Mouse (Mus musculus) hindbrain, postnatal 0 days (tissue): ENCODE data around the gene Ctbp2. TPM values are rescaled to one million over a fixed set of nuclear protein-coding genes. Genes with fewer than 3 reads are reported as not detected.
A peak's percentile ranks its signal among the peaks of the same experiment; 100 is the strongest.

Experiments
- ATAC-seq: fragments of 200-750 bp; cut with Nextera tagmentation; 2 replicates; pipeline ENCODE4 v1.8.0; 2017; ENCODE audit warnings: mild to moderate bottlenecking, moderate TSS enrichment, moderate library complexity
- DNase-seq: peaks from one replicate; pipeline ENCODE4 v3.0.0-alpha.2; 2015; ENCODE audit warnings: low spot score
- H3K27ac ChIP-seq: fragments of 300-500 bp; sonication (generic); 2 replicates; pipeline ENCODE4 v1.5.1; 2014; ENCODE audit warnings: mild to moderate bottlenecking
- H3K27me3 ChIP-seq: fragments of 300-500 bp; sonication (generic); 2 replicates; pipeline ENCODE4 v1.6.1; 2014; ENCODE audit warnings: low read length, mixed read lengths; ENCODE audit not compliant: insufficient read depth
- H3K36me3 ChIP-seq: fragments of 300-500 bp; sonication (generic); 2 replicates; pipeline ENCODE4 v1.6.1; 2014; ENCODE audit warnings: low read length, mixed read lengths; ENCODE audit not compliant: insufficient read depth
- H3K4me1 ChIP-seq: fragments of 300-500 bp; sonication (generic); 2 replicates; pipeline ENCODE4 v1.6.1; 2014; ENCODE audit warnings: antibody characterized with exemption, low read length, mixed read lengths; ENCODE audit not compliant: insufficient read depth
- H3K4me2 ChIP-seq: fragments of 300-500 bp; sonication (generic); 2 replicates; pipeline ENCODE4 v1.6.1; 2014; ENCODE audit warnings: low read depth, mild to moderate bottlenecking, low read length, moderate library complexity, mixed read lengths
- H3K4me3 ChIP-seq: fragments of 300-500 bp; sonication (generic); 2 replicates; pipeline ENCODE4 v1.5.1; 2014; ENCODE audit warnings: low read length
- H3K9ac ChIP-seq: fragments of 300-500 bp; sonication (generic); replicated peaks from 2 replicates; pipeline ENCODE4 v1.6.1; 2014; ENCODE audit warnings: mild to moderate bottlenecking, low read length, moderate library complexity, mixed read lengths
- H3K9me3 ChIP-seq: fragments of 300-500 bp; sonication (generic); 2 replicates; pipeline ENCODE4 v1.6.1; 2016; ENCODE audit warnings: low read length, mixed read lengths
- CTCF ChIP-seq: IDR thresholded peaks from 2 replicates; pipeline ENCODE4 v1.5.1; 2016; ENCODE audit warnings: antibody characterized with exemption, control low read depth, low read depth
- WGBS: fragments of 180-500 bp; shearing (Covaris S2); extraction: QIAGEN DNeasy Blood & Tissue Kit; methylation state at CpG from one replicate; pipeline ENCODE4 v1.1.7; 2014; 5-methylcytosine and 5-hydroxymethylcytosine counted together
- polyA plus RNA-seq: library from polyadenylated mRNA; unstranded; fragments of >200 nt; fragmentation: Nextera tagmentation; extraction: Ambion mirVana; gene quantifications from 2 replicates; pipeline ENCODE4 v1.2.1, GENCODE M21; 2015
- total RNA-seq: library from RNA; depleted of rRNA; stranded (reverse); fragments of >200 nt; gene quantifications from 2 replicates; pipeline ENCODE4 v1.2.3, GENCODE M21; 2014

Gene Ctbp2
- total and polyA plus RNA-seq, 2 experiments from 2014 or later: 39.6 to 89.0 TPM

DNA sequence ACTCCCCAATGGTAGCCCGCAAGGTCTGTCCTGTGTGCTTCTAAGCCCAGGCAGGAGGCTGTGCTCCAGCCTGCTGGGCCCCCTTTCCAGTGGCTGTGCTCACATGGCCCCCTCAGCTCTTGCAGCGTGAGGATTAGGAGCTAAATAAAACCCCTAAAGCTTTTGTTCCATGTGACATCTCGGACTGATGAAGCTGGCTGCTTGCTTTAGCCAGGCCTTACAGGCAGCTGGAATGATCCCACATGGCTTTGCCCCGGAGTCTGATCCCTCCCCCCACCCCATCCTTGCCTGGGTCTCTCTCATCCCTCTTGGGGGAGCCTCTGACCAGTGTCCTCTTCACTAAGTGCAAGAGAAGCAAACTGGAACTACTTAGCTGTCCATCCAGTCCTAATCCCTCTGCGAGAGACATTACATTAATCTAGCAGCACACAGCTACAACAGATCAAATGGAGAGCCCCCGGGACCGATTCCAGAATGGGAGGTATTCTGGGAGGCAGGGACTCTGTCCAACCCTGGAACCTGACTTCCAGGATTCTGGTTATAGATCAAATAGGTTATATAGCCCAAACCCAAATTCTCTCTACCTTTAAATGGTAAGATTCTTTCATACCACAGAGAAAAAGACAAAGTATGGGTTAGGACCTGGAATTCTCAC lies 108.6 kb downstream of the Ctbp2 start:
- H3K27ac ChIP-seq: peak overlapping the region; percentile 65; the same call in 1 of the 2 replicates
- peaks cover 29% of the 10 kb centered on the region for H3K4me1 ChIP-seq
- H3K27me3 ChIP-seq: no peaks in the 10 kb centered on the region
- no peaks in the 10 kb centered on the region for H3K36me3 ChIP-seq
- no peaks in the 10 kb centered on the region for H3K9me3 ChIP-seq
- ATAC-seq: peak; percentile 18; the same call in 1 of the 2 replicates
- DNase-seq: peak; percentile 33
- WGBS: 27% methylated on average over 7 of the region's 7 CpGs
- TF ChIP-seq CTCF: no peak
- no peak overlapping the region for H3K4me2 ChIP-seq
- 0 out of 2 replicates have a peak overlapping the region, but pooled peaks have one; percentile 13 for H3K9ac ChIP-seq
- H3K4me3 ChIP-seq: no peak overlapping the region

DNA sequence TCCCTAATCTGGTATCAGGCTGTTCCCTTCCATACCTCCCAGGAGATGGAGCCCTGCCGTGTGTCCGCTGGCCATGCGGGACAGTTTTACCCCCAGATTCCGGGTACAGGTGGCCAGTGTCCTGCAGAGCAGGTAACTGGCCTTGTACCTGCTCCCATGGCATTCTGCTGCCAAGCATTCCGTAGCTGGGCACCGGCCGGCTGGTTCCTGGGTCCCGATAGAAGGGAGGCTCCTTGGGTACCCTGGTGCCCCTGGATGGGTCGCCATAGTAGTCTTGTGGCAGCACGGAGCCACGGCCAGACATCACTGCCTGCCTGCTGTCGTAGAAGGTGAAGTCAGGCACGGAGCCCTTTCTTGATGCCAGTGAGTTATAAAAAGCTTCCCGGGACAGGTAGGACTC lies 109.5 kb downstream of the Ctbp2 start:
- Histone ChIP-seq H3K4me1 (peaks cover 31% of the 10 kb centered on the region), H3K4me3 (no peak overlapping the region), H3K9ac (0 out of 2 replicates have a peak overlapping the region, but pooled peaks have one; percentile 13), H3K4me2 (no peak overlapping the region), H3K27me3 (no peaks in the 10 kb centered on the region), H3K27ac (peak overlapping the region; percentile 65; the same call in 1 of the 2 replicates), H3K36me3 (no peaks in the 10 kb centered on the region), H3K9me3 (no peaks in the 10 kb centered on the region)
- no peak for TF ChIP-seq CTCF
- DNase-seq (no peak), ATAC-seq (no peak)
- WGBS: 80% methylated on average over 14 of the region's 14 CpGs

DNA sequence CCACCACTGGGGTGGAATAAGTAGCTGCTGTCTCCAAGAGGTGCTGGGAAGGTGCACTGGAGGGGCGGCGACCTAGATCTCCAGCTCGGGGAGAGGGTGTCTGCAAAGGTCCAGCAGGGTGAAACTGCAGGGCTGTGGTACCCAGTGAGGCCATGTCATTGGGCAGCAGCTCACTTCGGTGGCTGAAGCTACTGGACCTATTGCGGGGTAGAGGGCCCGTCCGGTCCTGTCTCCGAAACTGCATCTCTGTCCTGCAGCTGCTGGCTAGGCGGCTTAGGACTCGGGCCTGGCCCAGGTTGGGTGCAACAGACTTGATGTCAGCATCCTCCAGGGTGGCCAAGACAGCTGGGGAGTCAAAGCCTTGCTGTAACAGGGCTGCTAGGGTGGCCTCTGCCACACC lies 110.2 kb downstream of the Ctbp2 start:
- peaks cover 35% of the 10 kb centered on the region for H3K4me1 ChIP-seq
- H3K27me3 ChIP-seq: no peaks in the 10 kb centered on the region
- DNase-seq (no peak), ATAC-seq (no peak)
- H3K36me3 ChIP-seq: no peaks in the 10 kb centered on the region
- no peak overlapping the region for H3K4me3 ChIP-seq
- H3K9me3 ChIP-seq: no peaks in the 10 kb centered on the region
- no peak overlapping the region for H3K9ac ChIP-seq
- TF ChIP-seq CTCF: no peak
- 87% methylated on average over 10 of the region's 10 CpGs for WGBS
- no peak overlapping the region for H3K27ac ChIP-seq
- H3K4me2 ChIP-seq: no peak overlapping the region

DNA sequence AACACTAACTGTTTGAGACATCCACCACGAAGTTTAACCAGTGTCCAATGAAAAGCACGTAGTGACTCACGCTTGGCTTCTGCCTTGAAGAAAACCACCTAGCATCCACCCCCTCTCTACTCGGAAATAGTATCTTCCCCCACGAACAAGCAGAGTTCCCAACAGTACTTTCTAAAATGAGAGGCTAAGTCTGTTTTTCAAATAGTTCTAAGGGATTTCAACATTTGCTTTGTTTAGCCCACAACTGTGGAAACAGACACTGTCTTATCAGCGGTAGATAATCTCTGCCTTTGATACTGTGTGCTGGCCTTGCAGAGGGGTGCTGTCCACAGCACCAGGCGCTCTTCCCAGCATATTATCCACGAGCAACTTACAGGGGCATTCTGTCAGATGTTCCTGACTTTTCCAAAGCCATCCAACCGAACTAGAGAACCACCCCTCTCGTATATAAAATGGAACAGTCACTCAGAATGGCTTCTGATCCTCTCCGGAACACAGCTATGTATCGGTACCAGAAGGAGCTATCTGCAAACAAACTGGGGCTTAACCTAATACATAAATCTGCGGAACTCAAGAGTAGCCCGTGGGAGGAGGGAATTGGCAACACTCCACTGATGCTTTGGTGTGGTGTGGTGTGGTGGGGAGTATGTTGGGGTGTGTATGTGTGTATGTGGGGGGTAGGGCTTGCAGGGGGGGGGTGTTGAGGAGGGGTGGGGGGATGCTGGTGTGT lies 111.4 kb downstream of the Ctbp2 start:
- 54% methylated on average over 14 of the region's 14 CpGs for WGBS
- Histone ChIP-seq H3K4me3 (no peak overlapping the region), H3K9ac (no peak overlapping the region), H3K27me3 (no peaks in the 10 kb centered on the region), H3K27ac (no peak overlapping the region), H3K36me3 (no peaks in the 10 kb centered on the region), H3K9me3 (no peaks in the 10 kb centered on the region), H3K4me1 (peaks cover 32% of the 10 kb centered on the region), H3K4me2 (no peak overlapping the region)
- ATAC-seq: no peak
- TF ChIP-seq CTCF: no peak
- no peak for DNase-seq

DNA sequence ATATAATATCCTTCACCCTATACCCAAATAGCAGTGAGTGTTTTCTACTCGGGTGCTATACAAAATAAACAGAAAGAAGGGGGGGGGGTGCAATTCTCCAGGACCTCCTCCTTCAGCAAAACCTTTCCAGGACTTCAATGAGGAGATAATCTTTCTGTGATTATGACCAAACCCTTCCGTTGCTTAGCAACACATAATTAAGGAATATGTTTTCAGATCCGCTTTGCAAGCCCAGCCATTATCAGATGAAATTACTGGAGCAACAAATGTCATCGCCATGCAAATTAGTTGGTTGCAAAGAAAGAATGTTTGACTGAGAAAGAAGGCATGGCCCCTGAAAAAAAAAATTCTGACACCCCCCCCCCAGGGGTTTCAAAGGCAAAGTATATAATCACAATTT lies 112.5 kb downstream of the Ctbp2 start:
- no peak for TF ChIP-seq CTCF
- 29% methylated on average over 4 of the region's 4 CpGs for WGBS
- peak overlapping the region; percentile 68; the same call in 1 of the 2 replicates for H3K27ac ChIP-seq
- H3K4me1 ChIP-seq: peaks cover 32% of the 10 kb centered on the region
- ATAC-seq (no peak), DNase-seq (peak; percentile 63)
- no peak overlapping the region for H3K4me3 ChIP-seq
- H3K9ac ChIP-seq: no peak overlapping the region
- no peaks in the 10 kb centered on the region for H3K36me3 ChIP-seq
- H3K9me3 ChIP-seq: no peaks in the 10 kb centered on the region
- no peaks in the 10 kb centered on the region for H3K27me3 ChIP-seq
- peak overlapping the region; percentile 30 for H3K4me2 ChIP-seq

DNA sequence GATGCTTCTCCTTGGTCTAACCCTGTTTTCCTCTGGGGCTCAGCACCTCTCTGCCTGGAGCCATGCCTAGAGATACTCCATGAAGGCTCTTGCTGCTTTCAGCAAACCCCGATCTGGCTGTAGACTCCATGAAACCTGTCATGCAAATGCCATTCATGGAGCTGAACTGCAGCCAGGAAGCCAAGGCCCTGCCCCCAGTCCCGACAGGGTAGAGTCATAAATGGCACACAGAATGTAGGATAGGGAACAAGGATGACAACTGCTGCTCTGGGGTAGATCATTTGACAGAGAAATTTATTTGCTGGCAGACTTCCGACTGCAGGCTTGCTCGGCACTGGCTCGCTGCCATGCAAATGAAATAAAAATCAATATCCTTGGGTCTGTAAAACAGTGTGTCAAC lies 113.0 kb downstream of the Ctbp2 start:
- Histone ChIP-seq H3K9me3 (no peaks in the 10 kb centered on the region), H3K4me1 (peaks cover 32% of the 10 kb centered on the region), H3K4me2 (peak overlapping the region; percentile 30), H3K4me3 (no peak overlapping the region), H3K9ac (no peak overlapping the region), H3K36me3 (no peaks in the 10 kb centered on the region), H3K27me3 (no peaks in the 10 kb centered on the region), H3K27ac (peak overlapping the region; percentile 68)
- ATAC-seq (peak; percentile 61), DNase-seq (peak; percentile 82)
- 18% methylated on average over 5 of the region's 5 CpGs for WGBS
- no peak for TF ChIP-seq CTCF
